Comparison of ENCODE assay signal across 27 mouse cellular contexts in the genomic region with DNA sequence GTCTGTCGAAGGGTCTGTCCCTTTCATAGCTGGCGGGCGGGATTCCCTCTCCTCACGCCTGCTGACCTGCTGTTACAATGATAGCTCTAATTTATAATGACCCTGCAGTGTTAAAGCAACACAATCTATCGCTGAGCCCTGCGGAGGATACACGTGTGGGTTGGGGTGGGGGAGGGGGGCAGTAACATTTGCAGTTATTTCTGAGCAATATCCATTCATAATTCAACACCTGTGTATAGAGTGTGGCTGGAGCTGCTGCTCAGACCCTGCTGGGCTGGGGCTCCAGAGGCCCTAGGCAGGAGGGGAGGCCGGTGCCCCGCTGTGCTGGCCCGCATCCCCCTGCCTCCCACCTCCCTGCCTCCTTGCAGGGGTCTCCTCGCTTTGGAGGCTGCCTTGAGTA.
DNase-seq lines count a peak whose midpoint lies in the region; ATAC-seq lines count a peak whose summit lies in the region.
"Had no signal": no experiment of that assay in that cellular context is flagged by ENCODE, and none has a peak within 500 bp of the region (broad histone marks: within the 10 kb centered on the region; RNA-seq: fewer than 3 reads in every experiment).

No protein-coding gene starts in this region.

- WGBS in hindbrain, embryonic 16.5 days = 22% methylated on average over 11 of the region's 11 CpGs
- WGBS in hindbrain, embryonic 14.5 days = 27% methylated on average over 11 of the region's 11 CpGs
- WGBS in neural tube, embryonic 12.5 days = 25% methylated on average over 11 of the region's 11 CpGs
- WGBS in neural tube, embryonic 15.5 days = 21% methylated on average over 11 of the region's 11 CpGs

- ATAC-seq in hindbrain, embryonic 16.5 days = peak; percentile 40; the same call in 1 of the 2 replicates
- ATAC-seq in hindbrain, embryonic 14.5 days (ENCODE audit: low FRiP score) = no peak
- 0 out of 2 replicates have a peak, but pooled peaks have one; percentile 4 for ATAC-seq in neural tube, embryonic 12.5 days (ENCODE audit: low FRiP score, low read depth)
- ATAC-seq in neural tube, embryonic 15.5 days (ENCODE audit: low FRiP score) = no peak

- H3K4me2 ChIP-seq in hindbrain, embryonic 16.5 days (ENCODE audit: low read length) = no peak overlapping the region
- H3K4me2 ChIP-seq in hindbrain, embryonic 14.5 days (replicated peaks) = no peak overlapping the region
- no peak overlapping the region for H3K4me2 ChIP-seq in neural tube, embryonic 12.5 days (replicated peaks)
- H3K4me2 ChIP-seq in neural tube, embryonic 15.5 days = no peak overlapping the region
- H3K4me2 ChIP-seq: heart, embryonic 11.5 days; kidney, embryonic 15.5 days; limb, embryonic 12.5 days; liver, embryonic 15.5 days; lung, embryonic 14.5 days had no signal

- peak; percentile 51 for DNase-seq in heart, adult 11 months
- DNase-seq in heart, postnatal 4 days = no peak
- no peak for DNase-seq in hindbrain, embryonic 14.5 days (ENCODE audit: low spot score)
- no peak for DNase-seq in thymus, postnatal 14 days
- DNase-seq: adrenal gland, postnatal 25 days; B cell, adult 2 months; cerebellum, adult 18-20 months; cerebellum, postnatal 10 days; gastrocnemius, postnatal 10 days; heart, postnatal 36 days; kidney, adult 18-20 months; kidney, postnatal 36 days; lung, embryonic 14.5 days; lung, postnatal 14 days; right cerebral cortex, adult 18-20 months; spleen, adult 18-20 months; thymus, postnatal 25 days had no signal

- H3K4me3 ChIP-seq in hindbrain, embryonic 16.5 days (ENCODE audit: low read length) = no peak overlapping the region
- no peak overlapping the region for H3K4me3 ChIP-seq in hindbrain, embryonic 14.5 days (replicated peaks; ENCODE audit: low read length)
- H3K4me3 ChIP-seq in neural tube, embryonic 12.5 days = no peak overlapping the region
- no peak overlapping the region for H3K4me3 ChIP-seq in neural tube, embryonic 15.5 days (replicated peaks)
- H3K4me3 ChIP-seq: kidney, embryonic 15.5 days; layer of hippocampus, adult 2 months; left cerebral cortex, adult 2 months; limb, embryonic 12.5 days; liver, embryonic 15.5 days; myocyte had no signal

- peaks cover 3% of the 10 kb centered on the region; the same call in 1 of the 2 replicates for H3K4me1 ChIP-seq in hindbrain, embryonic 16.5 days (ENCODE audit: control insufficient read depth, insufficient read depth, low read depth, low read length)
- peaks cover 8% of the 10 kb centered on the region; the same call in 1 of the 2 replicates for H3K4me1 ChIP-seq in hindbrain, embryonic 14.5 days (replicated peaks; ENCODE audit: control insufficient read depth, insufficient read depth, low read length)
- H3K4me1 ChIP-seq in neural tube, embryonic 12.5 days = peaks cover 12% of the 10 kb centered on the region
- H3K4me1 ChIP-seq in neural tube, embryonic 15.5 days = peaks cover 5% of the 10 kb centered on the region
- H3K4me1 ChIP-seq: limb, embryonic 12.5 days; liver, embryonic 15.5 days had no signal

- no peaks in the 10 kb centered on the region for H3K36me3 ChIP-seq in hindbrain, embryonic 16.5 days (ENCODE audit: control insufficient read depth, insufficient read depth, low read length)
- H3K36me3 ChIP-seq in hindbrain, embryonic 14.5 days (replicated peaks; ENCODE audit: control insufficient read depth, insufficient read depth) = no peaks in the 10 kb centered on the region
- no peaks in the 10 kb centered on the region for H3K36me3 ChIP-seq in neural tube, embryonic 12.5 days
- no peaks in the 10 kb centered on the region for H3K36me3 ChIP-seq in neural tube, embryonic 15.5 days
- H3K36me3 ChIP-seq: kidney, embryonic 15.5 days; limb, embryonic 12.5 days; liver, embryonic 15.5 days had no signal

- no peak overlapping the region for H3K9ac ChIP-seq in hindbrain, embryonic 16.5 days (ENCODE audit: low read depth, low read length)
- no peak overlapping the region for H3K9ac ChIP-seq in hindbrain, embryonic 14.5 days
- H3K9ac ChIP-seq in neural tube, embryonic 12.5 days = no peak overlapping the region
- H3K9ac ChIP-seq in neural tube, embryonic 15.5 days (replicated peaks) = no peak overlapping the region
- H3K9ac ChIP-seq: kidney, embryonic 15.5 days; limb, embryonic 12.5 days; liver, embryonic 15.5 days; lung, embryonic 14.5 days had no signal

- no peaks in the 10 kb centered on the region for H3K9me3 ChIP-seq in hindbrain, embryonic 16.5 days (ENCODE audit: control insufficient read depth, low read length)
- H3K9me3 ChIP-seq in hindbrain, embryonic 14.5 days (ENCODE audit: control insufficient read depth, low read length) = 0 out of 2 replicates have a peak, but pooled peaks cover 2% of the 10 kb centered on the region
- H3K9me3 ChIP-seq in neural tube, embryonic 12.5 days = peaks cover 4% of the 10 kb centered on the region; the same call in 1 of the 2 replicates
- no peaks in the 10 kb centered on the region for H3K9me3 ChIP-seq in neural tube, embryonic 15.5 days (replicated peaks)
- H3K9me3 ChIP-seq: kidney, embryonic 15.5 days; liver, embryonic 15.5 days had no signal

- H3K27ac ChIP-seq in hindbrain, embryonic 16.5 days (ENCODE audit: low read depth, low read length) = no peak overlapping the region
- no peak overlapping the region for H3K27ac ChIP-seq in hindbrain, embryonic 14.5 days
- no peak overlapping the region for H3K27ac ChIP-seq in neural tube, embryonic 12.5 days
- H3K27ac ChIP-seq in neural tube, embryonic 15.5 days (replicated peaks) = no peak overlapping the region
- H3K27ac ChIP-seq: kidney, embryonic 15.5 days; layer of hippocampus, adult 2 months; left cerebral cortex, adult 2 months; limb, embryonic 12.5 days; liver, embryonic 15.5 days had no signal

- no peaks in the 10 kb centered on the region; the same call in 1 of the 2 replicates for H3K27me3 ChIP-seq in hindbrain, embryonic 16.5 days (replicated peaks; ENCODE audit: control insufficient read depth, insufficient read depth, low read length)
- no peaks in the 10 kb centered on the region for H3K27me3 ChIP-seq in hindbrain, embryonic 14.5 days (ENCODE audit: control insufficient read depth, insufficient read depth, low read length)
- no peaks in the 10 kb centered on the region for H3K27me3 ChIP-seq in neural tube, embryonic 12.5 days (replicated peaks)
- H3K27me3 ChIP-seq in neural tube, embryonic 15.5 days (replicated peaks) = 0 out of 2 replicates have a peak, but pooled peaks cover 6% of the 10 kb centered on the region

Comparison
In these comparisons a context has a peak if more than half of its experiments do, and no peak if none do; other contexts are left out.
1. ATAC-seq: peak in hindbrain, embryonic 16.5 days (single experiment) and neural tube, embryonic 12.5 days (single experiment); none in hindbrain, embryonic 14.5 days (single experiment) and neural tube, embryonic 15.5 days (single experiment).